Mouse (Mus musculus): ENCODE data around the gene Ei24.

- TF ChIP-seq CTCF (IDR thresholded peaks at IDR 0.05; ENCODE audit: low read depth) (no peak), EP300 (IDR thresholded peaks at IDR 0.05; ENCODE audit: low read depth) (no peak)
These were observed 5.8 kb upstream of the Ei24 start for GRCm38 (mm10) chr9:36802951-36803350.

Data from liver, embryonic 14.5 days (tissue).